Mouse (Mus musculus) embryonic facial prominence, embryonic 11.5 days (tissue): ENCODE measurements around the gene Sowaha. TPM values are rescaled to one million over a fixed set of nuclear protein-coding genes. Genes with fewer than 3 reads are reported as not detected.
"Not testable (repeated sequence)": the region's sequence is repeated elsewhere in the genome, so short reads cannot be mapped to it uniquely, and the experiment has no call there.

Experiments
- ATAC-seq: fragments of 200-750 bp; cut with Nextera tagmentation; replicated peaks from 2 replicates; pipeline ENCODE4 v1.8.0; 2017; ENCODE audit warnings: low read depth; ENCODE audit not compliant: insufficient number of reproducible peaks, low FRiP score, low TSS enrichment
- DNase-seq: peaks from one replicate; pipeline ENCODE4 v3.0.0-alpha.2; 2015; ENCODE audit warnings: low spot score
- H3K27ac ChIP-seq: fragments of 300-500 bp; sonication (generic); replicated peaks from 2 replicates; pipeline ENCODE4 v1.5.1; 2014; ENCODE audit warnings: mild to moderate bottlenecking, low read depth, low read length, control low read depth
- H3K27me3 ChIP-seq: fragments of 300-500 bp; sonication (generic); 2 replicates; pipeline ENCODE4 v1.6.1; 2014; ENCODE audit warnings: mild to moderate bottlenecking, low read length, moderate library complexity, mixed read lengths; ENCODE audit not compliant: control insufficient read depth, insufficient read depth
- H3K36me3 ChIP-seq: fragments of 300-500 bp; sonication (generic); replicated peaks from 2 replicates; pipeline ENCODE4 v1.6.1; 2014; ENCODE audit warnings: low read depth, mild to moderate bottlenecking, low read length, moderate library complexity, mixed read lengths; ENCODE audit not compliant: control insufficient read depth, insufficient read depth
- H3K4me1 ChIP-seq: fragments of 300-500 bp; sonication (generic); 2 replicates; pipeline ENCODE4 v1.6.1; 2014; ENCODE audit warnings: low read length, mixed read lengths; ENCODE audit not compliant: control insufficient read depth, insufficient read depth
- H3K4me2 ChIP-seq: fragments of 300-500 bp; sonication (generic); 2 replicates; pipeline ENCODE4 v1.6.1; 2014; ENCODE audit warnings: low read depth, mild to moderate bottlenecking, control low read depth, low read length, moderate library complexity
- H3K4me3 ChIP-seq: fragments of 300-500 bp; sonication (generic); 2 replicates; pipeline ENCODE4 v1.5.1; 2014; ENCODE audit warnings: low read depth, low read length, control low read depth
- H3K9ac ChIP-seq: fragments of 300-500 bp; sonication (generic); replicated peaks from 2 replicates; pipeline ENCODE4 v1.6.1; 2014; ENCODE audit warnings: mild to moderate bottlenecking, control low read depth, low read length
- H3K9me3 ChIP-seq: fragments of 300-500 bp; sonication (generic); replicated peaks from 2 replicates; pipeline ENCODE4 v1.6.1; 2016; ENCODE audit warnings: mild to moderate bottlenecking, low read length, inconsistent platforms, mixed read lengths; ENCODE audit not compliant: control insufficient read depth
- WGBS: fragments of 180-500 bp; shearing (Covaris S2); extraction: QIAGEN DNeasy Blood & Tissue Kit; methylation state at CpG from one replicate; pipeline ENCODE4 v1.1.7; 2014; 5-methylcytosine and 5-hydroxymethylcytosine counted together
- polyA plus RNA-seq: library from polyadenylated mRNA; unstranded; fragments of >200 nt; fragmentation: Nextera tagmentation; extraction: Ambion mirVana; gene quantifications from 2 replicates; pipeline ENCODE4 v1.2.1, GENCODE M21; 2014

Sowaha gene
- polyA plus RNA-seq, 1 experiment from 2014 or later, result 1.5 TPM

- Histone ChIP-seq H3K36me3 (no peaks in the 10 kb centered on the region), H3K4me2 (no peak overlapping the region)
Observed at GRCm38 (mm10) chr11:53428716-53429057, 51.4 kb downstream of the Sowaha start.

GRCm38 (mm10) chr11:53427993-53428715, 51.9 kb downstream of the Sowaha start:
- ATAC-seq (no peak), DNase-seq (no peak)
- WGBS, result 93% methylated on average over 3 of the region's 3 CpGs
- H3K27ac ChIP-seq, result no peak overlapping the region
- H3K36me3 ChIP-seq, result no peaks in the 10 kb centered on the region
- H3K9ac ChIP-seq, result no peak overlapping the region
- H3K27me3 ChIP-seq, result no peaks in the 10 kb centered on the region
- no peak overlapping the region for H3K4me3 ChIP-seq
- no peak overlapping the region for H3K4me2 ChIP-seq
- H3K9me3 ChIP-seq, result no peaks in the 10 kb centered on the region
- H3K4me1 ChIP-seq, result no peaks in the 10 kb centered on the region

More at GRCm38 (mm10) chr11:53428716-53429057, 51.4 kb downstream of the Sowaha start:
- no peaks in the 10 kb centered on the region for H3K9me3 ChIP-seq
- 95% methylated on average over 5 of the region's 5 CpGs for WGBS
- H3K4me3 ChIP-seq, result no peak overlapping the region
- no peaks in the 10 kb centered on the region for H3K4me1 ChIP-seq
- no peak for DNase-seq
- ATAC-seq, result no peak
- H3K27ac ChIP-seq, result no peak overlapping the region
- no peaks in the 10 kb centered on the region for H3K27me3 ChIP-seq
- no peak overlapping the region for H3K9ac ChIP-seq

- H3K9ac ChIP-seq, H3K9me3 ChIP-seq, H3K27me3 ChIP-seq, DNase-seq, H3K4me2 ChIP-seq, ATAC-seq, H3K4me3 ChIP-seq, H3K27ac ChIP-seq, H3K4me1 ChIP-seq, H3K36me3 ChIP-seq: not testable (repeated sequence)
- WGBS, result 82% methylated on average over 3 of the region's 3 CpGs
Observed at GRCm38 (mm10) chr11:53426914-53427313, 53.2 kb downstream of the Sowaha start.

Other genes with a start within 250 kb of the Sowaha start
- gene Hspa4, start 179.8 kb downstream of the Sowaha start, polyA plus RNA-seq, result 123 and 148 TPM in 2 replicates
- gene Zcchc10, start 155.6 kb downstream of the Sowaha start, polyA plus RNA-seq, result 27.1 and 31.4 TPM in 2 replicates
- 37.5 and 38.5 TPM in 2 replicates for gene Aff4, start 129.4 kb downstream of the Sowaha start, polyA plus RNA-seq
- not detected in 2 replicates for gene Leap2, start 57.1 kb downstream of the Sowaha start, polyA plus RNA-seq
- 520 and 550 TPM in 2 replicates for gene Uqcrq, start 49.4 kb downstream of the Sowaha start, polyA plus RNA-seq
- gene Gdf9, start 49.3 kb downstream of the Sowaha start, polyA plus RNA-seq, result 0.84 and 1.3 TPM in 2 replicates
- 0.14 TPM in 1 of 2 replicates, not detected in the other for gene Gm10447, start 23.2 kb downstream of the Sowaha start, polyA plus RNA-seq
- gene Shroom1, start 23.1 kb downstream of the Sowaha start, polyA plus RNA-seq, result 2.3 and 3.3 TPM in 2 replicates
- gene Gm9837, start 9.8 kb downstream of the Sowaha start, polyA plus RNA-seq, result not detected in 2 replicates
- not detected in 2 replicates for gene Gm9945, start 108 bp downstream of the Sowaha start, polyA plus RNA-seq
- gene Sept8, start 39.0 kb upstream of the Sowaha start, polyA plus RNA-seq, result 17.3 and 20.6 TPM in 2 replicates
- 71.6 and 86.4 TPM in 2 replicates for gene Kif3a, start 87.1 kb upstream of the Sowaha start, polyA plus RNA-seq
- gene Il4, start 138.4 kb upstream of the Sowaha start, polyA plus RNA-seq, result 2.2 and 2.8 TPM in 2 replicates
- gene Il13, start 154.4 kb upstream of the Sowaha start, polyA plus RNA-seq, result not detected in 2 replicates
- 26.5 and 26.8 TPM in 2 replicates for gene Rad50, start 227.0 kb upstream of the Sowaha start, polyA plus RNA-seq
- not detected in 2 replicates for gene Il5, start 240.5 kb upstream of the Sowaha start, polyA plus RNA-seq